Mouse (Mus musculus): Measurements from ENCODE around the gene Pitpnm2. TPM values are rescaled to one million over a fixed set of nuclear protein-coding genes. Genes with fewer than 3 reads are reported as not detected.
A peak's percentile ranks its signal among the peaks of the same experiment; 100 is the strongest.

The Pitpnm2 gene
- total and polyA plus RNA-seq, 3 experiments: 7.0 to 22.2 TPM; not detected in 1

GRCm38 (mm10) chr5:124093852-124094604, 155.5 kb downstream of the Pitpnm2 start:
- no peak for DNase-seq (ENCODE audit: low read depth, low spot score)
- no peak overlapping the region for H3K9ac ChIP-seq (ENCODE audit: control insufficient read depth, low read depth, low read length, poor library complexity, severe bottlenecking)
- H3K4me3 ChIP-seq (ENCODE audit: control insufficient read depth in 1 of 2, insufficient read depth in 1 of 2, low read depth in 2 of 2, low read length in 2 of 2): no peak overlapping the region
- H3K27me3 ChIP-seq (ENCODE audit: control insufficient read depth in 1 of 2, insufficient read depth in 2 of 2, low read length in 2 of 2): no peaks in the 10 kb centered on the region
- TF ChIP-seq NELFE (IDR thresholded peaks at IDR 0.05; ENCODE audit: low read depth, low read length) (0 out of 2 replicates have a peak, but pooled peaks have one; percentile 11), BHLHE40 (IDR thresholded peaks at IDR 0.05; ENCODE audit: borderline replicate concordance, low read depth, low read length) (no peak), NRF1 (IDR thresholded peaks at IDR 0.05; ENCODE audit: insufficient read depth, low read depth, low read length, poor library complexity, severe bottlenecking) (no peak), POLR2AphosphoS5 (IDR thresholded peaks at IDR 0.05; ENCODE audit: borderline replicate concordance, low read depth, low read length) (peak; percentile 25; the same call in 1 of the 2 replicates), CHD1 (IDR thresholded peaks at IDR 0.05; ENCODE audit: low read depth, low read length) (no peak), MYC (IDR thresholded peaks at IDR 0.05; ENCODE audit: low read depth, low read length) (no peak)
- no peaks in the 10 kb centered on the region; the same call in 1 of the 2 replicates for H3K79me2 ChIP-seq (ENCODE audit: control insufficient read depth, insufficient read depth, low read length, poor library complexity)
- peaks cover 6 to 13% of the 10 kb centered on the region in 2 experiments for H3K4me1 ChIP-seq (ENCODE audit: control insufficient read depth in 1 of 2, insufficient read depth in 2 of 2, low read length in 2 of 2)
- no peaks in the 10 kb centered on the region for H3K9me3 ChIP-seq (replicated peaks; ENCODE audit: insufficient read depth, low read length)
- peaks cover 0 to 3% of the 10 kb centered on the region in 2 experiments; a peak in 2 of 4 replicates for H3K36me3 ChIP-seq (ENCODE audit: control insufficient read depth in 1 of 2, insufficient read depth in 2 of 2, low read length in 2 of 2)
- H3K27ac ChIP-seq (ENCODE audit: control insufficient read depth, low read depth, low read length): no peak overlapping the region

- Histone ChIP-seq H3K27ac (ENCODE audit: control insufficient read depth, low read depth, low read length) (no peak overlapping the region), H3K4me1 (ENCODE audit: control insufficient read depth in 1 of 2, insufficient read depth in 2 of 2, low read length in 2 of 2) (peaks cover 6 to 13% of the 10 kb centered on the region in 2 experiments), H3K79me2 (ENCODE audit: control insufficient read depth, insufficient read depth, low read length, poor library complexity) (no peaks in the 10 kb centered on the region; the same call in 1 of the 2 replicates), H3K4me3 (ENCODE audit: control insufficient read depth in 1 of 2, insufficient read depth in 1 of 2, low read depth in 2 of 2, low read length in 2 of 2) (no peak overlapping the region), H3K9me3 (replicated peaks; ENCODE audit: insufficient read depth, low read length) (no peaks in the 10 kb centered on the region), H3K27me3 (ENCODE audit: control insufficient read depth in 1 of 2, insufficient read depth in 2 of 2, low read length in 2 of 2) (no peaks in the 10 kb centered on the region), H3K9ac (ENCODE audit: control insufficient read depth, low read depth, low read length, poor library complexity, severe bottlenecking) (no peak overlapping the region), H3K36me3 (ENCODE audit: control insufficient read depth in 1 of 2, insufficient read depth in 2 of 2, low read length in 2 of 2) (peaks cover 0 to 3% of the 10 kb centered on the region in 2 experiments; a peak in 2 of 4 replicates)
- no peak for DNase-seq (ENCODE audit: low read depth, low spot score)
- TF ChIP-seq ZNF384 (IDR thresholded peaks at IDR 0.05; ENCODE audit: low read depth, low read length) (no peak), CHD1 (IDR thresholded peaks at IDR 0.05; ENCODE audit: low read depth, low read length) (no peak), NELFE (IDR thresholded peaks at IDR 0.05; ENCODE audit: low read depth, low read length) (no peak), ZC3H11A (IDR thresholded peaks at IDR 0.05; ENCODE audit: low read depth, low read length) (no peak), MYB (IDR thresholded peaks at IDR 0.05; ENCODE audit: low read depth, low read length) (no peak), E2F4 (IDR thresholded peaks at IDR 0.05; ENCODE audit: borderline replicate concordance, low read depth, low read length) (no peak), RAD21 (IDR thresholded peaks at IDR 0.05; ENCODE audit: low read depth, low read length) (no peak), POLR2A (IDR thresholded peaks at IDR 0.05; ENCODE audit: control insufficient read depth in 1 of 2, insufficient read depth in 1 of 2, low read depth in 1 of 2, low read length in 2 of 2, poor library complexity in 1 of 2) (no peak), MYC (IDR thresholded peaks at IDR 0.05; ENCODE audit: low read depth, low read length) (no peak), USF1 (IDR thresholded peaks at IDR 0.05; ENCODE audit: low read depth, low read length) (no peak), MXI1 (IDR thresholded peaks at IDR 0.05; ENCODE audit: low read depth, low read length) (no peak), ZMIZ1 (IDR thresholded peaks at IDR 0.05; ENCODE audit: low read depth, low read length) (no peak), POLR2AphosphoS2 (IDR thresholded peaks at IDR 0.05; ENCODE audit: low read length) (no peak), GATA1 (IDR thresholded peaks at IDR 0.05; ENCODE audit: low read depth, low read length) (no peak), ETS1 (IDR thresholded peaks at IDR 0.05; ENCODE audit: low read depth, low read length) (no peak), EP300 (IDR thresholded peaks at IDR 0.05; ENCODE audit: low read depth in 1 of 2, low read length in 2 of 2) (no peak), TCF12 (IDR thresholded peaks at IDR 0.05; ENCODE audit: low read depth, low read length) (no peak), ZKSCAN1 (IDR thresholded peaks at IDR 0.05; ENCODE audit: low read depth, low read length) (no peak)
Measured at GRCm38 (mm10) chr5:124093120-124093794, 156.3 kb downstream of the Pitpnm2 start.

Measured in MEL (cell line).